Mouse (Mus musculus) stomach, embryonic 15.5 days (tissue): ENCODE results near the gene Psmb9. TPM values are rescaled to one million over a fixed set of nuclear protein-coding genes. Genes with fewer than 3 reads are reported as not detected.

Experiments
- ATAC-seq: fragments of 200-750 bp; cut with Nextera tagmentation; 2 replicates; pipeline ENCODE4 v1.8.0; 2017; ENCODE audit warnings: low read depth, moderate number of reproducible peaks, moderate TSS enrichment; ENCODE audit not compliant: insufficient read depth, low FRiP score
- H3K27ac ChIP-seq: fragments of 300-500 bp; sonication (generic); 2 replicates; pipeline ENCODE4 v1.5.1; 2015; ENCODE audit warnings: mild to moderate bottlenecking, inconsistent platforms
- H3K27me3 ChIP-seq: fragments of 300-500 bp; sonication (generic); replicated peaks from 2 replicates; pipeline ENCODE4 v1.6.1; 2015; ENCODE audit warnings: inconsistent platforms
- H3K36me3 ChIP-seq: fragments of 300-500 bp; sonication (generic); 2 replicates; pipeline ENCODE4 v1.6.1; 2015; ENCODE audit warnings: inconsistent platforms
- H3K4me1 ChIP-seq: fragments of 300-500 bp; sonication (generic); 2 replicates; pipeline ENCODE4 v1.6.1; 2015; ENCODE audit warnings: inconsistent platforms
- H3K4me2 ChIP-seq: fragments of 300-500 bp; sonication (generic); 2 replicates; pipeline ENCODE4 v1.6.1; 2015; ENCODE audit warnings: mild to moderate bottlenecking, inconsistent platforms
- H3K4me3 ChIP-seq: fragments of 300-500 bp; sonication (generic); replicated peaks from 2 replicates; pipeline ENCODE4 v1.5.1; 2015; ENCODE audit warnings: inconsistent platforms
- H3K9ac ChIP-seq: fragments of 300-500 bp; sonication (generic); 2 replicates; pipeline ENCODE4 v1.6.1; 2015; ENCODE audit warnings: inconsistent platforms
- H3K9me3 ChIP-seq: fragments of 300-500 bp; sonication (generic); 2 replicates; pipeline ENCODE4 v1.6.1; 2016; ENCODE audit warnings: inconsistent platforms
- WGBS: fragments of 180-500 bp; shearing (Covaris S2); methylation state at CpG from one replicate; pipeline ENCODE4 v1.1.7; 2015; 5-methylcytosine and 5-hydroxymethylcytosine counted together
- polyA plus RNA-seq: library from polyadenylated mRNA; unstranded; fragments of >200 nt; fragmentation: Nextera tagmentation; extraction: Ambion mirVana; gene quantifications from 2 replicates; pipeline ENCODE4 v1.2.1, GENCODE M21; 2015

The Psmb9 gene
- polyA plus RNA-seq, 1 experiment from 2014 or later, result 7.9 TPM

DNA sequence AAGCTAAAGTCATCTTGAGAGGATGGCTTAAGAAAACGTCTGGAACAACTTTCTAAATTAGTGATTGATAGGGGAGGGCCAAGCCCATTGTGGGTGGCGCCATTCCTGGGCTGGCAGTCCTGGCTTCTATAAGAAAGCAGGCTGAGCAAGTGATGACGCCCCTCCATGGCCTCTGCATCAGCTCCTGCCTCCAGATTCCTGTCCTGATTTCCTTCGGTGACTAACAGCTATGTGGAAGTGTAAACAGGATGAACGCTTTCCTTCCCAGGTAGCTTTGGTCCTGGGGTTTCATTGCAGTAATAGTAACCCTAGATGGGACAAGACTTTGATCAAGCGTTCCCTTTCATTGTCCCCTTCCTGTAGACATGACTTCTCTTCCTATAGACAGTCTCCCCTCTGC is 8.5 kb downstream of the Psmb9 start:
- no peak overlapping the region for H3K4me3 ChIP-seq
- no peaks in the 10 kb centered on the region for H3K9me3 ChIP-seq
- no peak overlapping the region for H3K9ac ChIP-seq
- WGBS, result 53% methylated on average over 6 of the region's 6 CpGs
- no peaks in the 10 kb centered on the region for H3K27me3 ChIP-seq
- no peaks in the 10 kb centered on the region for H3K36me3 ChIP-seq
- H3K4me2 ChIP-seq, result no peak overlapping the region
- H3K27ac ChIP-seq, result no peak overlapping the region
- no peak for ATAC-seq
- no peaks in the 10 kb centered on the region for H3K4me1 ChIP-seq

DNA sequence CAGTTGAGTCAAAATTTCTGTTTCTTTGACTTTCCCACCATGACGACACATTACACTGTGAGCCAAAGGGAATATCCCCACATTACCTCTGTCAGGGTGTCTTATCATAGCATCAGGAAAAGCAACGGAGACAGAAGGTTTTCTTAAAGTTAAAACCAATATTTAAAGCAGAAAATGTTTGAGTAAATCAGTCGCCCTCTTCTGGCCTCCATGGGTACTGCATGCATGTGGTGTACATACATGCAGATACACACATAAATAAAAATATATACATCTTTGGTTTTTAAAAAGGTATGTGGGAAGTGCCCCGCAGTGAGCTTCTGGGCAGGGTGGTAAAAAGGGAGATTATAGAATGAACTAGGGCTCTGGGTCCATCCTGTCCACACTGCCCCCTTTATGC is 10.4 kb downstream of the Psmb9 start:
- H3K27ac ChIP-seq, result no peak overlapping the region
- H3K4me1 ChIP-seq, result no peaks in the 10 kb centered on the region
- no peaks in the 10 kb centered on the region for H3K9me3 ChIP-seq
- no peak overlapping the region for H3K9ac ChIP-seq
- no peaks in the 10 kb centered on the region for H3K27me3 ChIP-seq
- no peaks in the 10 kb centered on the region for H3K36me3 ChIP-seq
- no peak overlapping the region for H3K4me3 ChIP-seq
- ATAC-seq, result no peak
- WGBS, result 69% methylated on average over 4 of the region's 4 CpGs
- no peak overlapping the region for H3K4me2 ChIP-seq

DNA sequence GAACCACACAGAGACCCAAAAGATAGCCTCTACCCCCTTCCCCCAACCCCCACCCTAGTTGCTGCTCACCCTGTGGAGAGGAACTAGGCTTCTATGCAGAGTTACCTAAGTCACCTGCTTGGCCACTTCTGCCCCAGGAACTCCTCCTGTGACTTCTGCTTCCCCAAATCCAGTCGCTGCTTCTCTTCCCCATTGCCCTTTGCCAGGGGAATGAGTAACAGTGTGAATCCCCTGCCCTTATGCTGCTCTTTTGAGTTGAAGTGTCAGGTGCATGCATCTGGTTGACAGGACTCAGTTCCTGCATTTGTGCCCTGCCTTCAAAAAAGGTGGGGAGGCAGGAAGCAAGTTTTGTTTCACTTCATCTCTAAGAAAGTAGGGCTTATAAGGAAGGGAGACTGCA is 13.5 kb downstream of the Psmb9 start:
- WGBS, result 32% methylated on average over 1 of the region's 1 CpGs
- Histone ChIP-seq H3K27me3 (no peaks in the 10 kb centered on the region), H3K36me3 (no peaks in the 10 kb centered on the region), H3K9ac (no peak overlapping the region), H3K27ac (no peak overlapping the region), H3K4me2 (no peak overlapping the region), H3K4me1 (no peaks in the 10 kb centered on the region), H3K4me3 (no peak overlapping the region), H3K9me3 (no peaks in the 10 kb centered on the region)
- ATAC-seq, result no peak

DNA sequence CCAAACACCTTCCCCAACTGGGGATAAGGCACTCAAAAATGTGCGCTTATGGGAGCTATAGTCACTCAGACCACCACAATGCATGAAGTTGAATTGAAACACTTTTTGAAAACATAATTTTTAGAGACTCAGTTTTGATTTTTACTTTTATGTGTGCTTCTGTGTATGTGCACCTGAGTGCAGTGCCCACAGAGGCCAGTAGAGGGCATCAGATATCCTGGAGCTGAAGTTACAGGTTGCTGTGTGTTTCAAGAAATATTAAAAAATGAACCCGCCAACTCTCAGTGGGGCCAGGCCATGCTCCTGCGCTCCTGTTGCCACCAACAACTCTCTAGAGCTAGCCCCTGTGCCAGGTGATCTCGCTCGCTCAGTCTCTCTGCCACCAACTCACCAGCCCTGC is 15.0 kb downstream of the Psmb9 start:
- 92% methylated on average over 5 of the region's 5 CpGs for WGBS
- no peak for ATAC-seq
- Histone ChIP-seq H3K4me3 (no peak overlapping the region), H3K9ac (no peak overlapping the region), H3K4me2 (no peak overlapping the region), H3K9me3 (no peaks in the 10 kb centered on the region), H3K4me1 (no peaks in the 10 kb centered on the region), H3K27ac (no peak overlapping the region), H3K27me3 (no peaks in the 10 kb centered on the region), H3K36me3 (no peaks in the 10 kb centered on the region)

DNA sequence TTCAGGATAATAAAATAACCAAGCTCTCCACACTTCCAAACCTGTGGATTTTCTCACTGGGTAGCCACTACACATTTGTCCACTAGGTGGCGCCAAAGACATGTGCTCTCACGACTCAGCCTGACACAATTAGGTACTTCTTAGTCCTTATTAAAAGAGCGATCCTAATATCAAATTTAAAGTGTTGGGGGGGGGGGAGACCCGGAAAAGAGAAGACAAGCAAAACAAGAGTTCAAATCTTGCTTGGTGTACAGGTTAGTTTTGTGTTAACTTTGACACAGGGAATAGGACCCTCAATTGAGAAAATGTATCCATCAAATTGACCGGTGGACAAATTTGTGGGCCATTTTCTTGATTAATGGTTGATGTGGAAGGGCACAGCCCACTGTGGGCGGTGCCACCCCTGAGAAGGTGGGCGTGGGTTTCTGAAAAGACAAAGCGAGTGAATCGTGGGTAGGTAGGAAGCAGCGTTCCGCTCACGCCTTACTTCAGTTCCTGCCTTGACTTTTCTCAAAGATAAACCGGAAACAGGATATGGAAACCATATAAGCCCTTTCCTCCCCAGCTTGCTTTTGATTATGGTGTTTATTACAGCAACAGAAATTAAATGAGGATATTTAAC is 16.6 kb downstream of the Psmb9 start:
- no peak overlapping the region for H3K9ac ChIP-seq
- H3K27me3 ChIP-seq, result no peaks in the 10 kb centered on the region
- no peak overlapping the region for H3K4me3 ChIP-seq
- H3K9me3 ChIP-seq, result no peaks in the 10 kb centered on the region
- no peak for ATAC-seq
- no peaks in the 10 kb centered on the region for H3K36me3 ChIP-seq
- 35% methylated on average over 13 of the region's 13 CpGs for WGBS
- H3K27ac ChIP-seq, result no peak overlapping the region
- no peak overlapping the region for H3K4me2 ChIP-seq
- no peaks in the 10 kb centered on the region for H3K4me1 ChIP-seq

DNA sequence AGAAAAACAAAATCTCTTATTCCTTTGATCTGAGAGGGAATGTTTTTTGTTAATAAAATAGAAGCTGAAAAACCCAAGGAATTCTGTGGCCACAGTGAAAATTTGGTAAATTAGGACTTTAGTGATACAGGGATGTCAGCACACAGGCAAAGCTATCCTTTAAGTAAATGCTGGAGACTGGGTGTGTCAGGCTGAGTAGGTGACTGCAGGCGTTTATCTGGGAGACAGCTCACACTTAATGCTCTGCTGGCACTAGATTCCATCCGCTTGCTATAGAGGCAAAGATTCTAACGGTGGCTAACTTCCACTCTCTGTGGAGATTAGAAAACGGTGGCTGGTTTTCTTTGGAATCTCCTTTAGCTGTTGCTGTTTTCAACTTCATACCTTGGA is 17.1 kb downstream of the Psmb9 start:
- Histone ChIP-seq H3K4me3 (no peak overlapping the region), H3K27ac (no peak overlapping the region), H3K36me3 (no peaks in the 10 kb centered on the region), H3K4me1 (no peaks in the 10 kb centered on the region), H3K9me3 (no peaks in the 10 kb centered on the region), H3K4me2 (no peak overlapping the region), H3K9ac (no peak overlapping the region), H3K27me3 (no peaks in the 10 kb centered on the region)
- WGBS, result 21% methylated on average over 4 of the region's 4 CpGs
- ATAC-seq, result no peak

DNA sequence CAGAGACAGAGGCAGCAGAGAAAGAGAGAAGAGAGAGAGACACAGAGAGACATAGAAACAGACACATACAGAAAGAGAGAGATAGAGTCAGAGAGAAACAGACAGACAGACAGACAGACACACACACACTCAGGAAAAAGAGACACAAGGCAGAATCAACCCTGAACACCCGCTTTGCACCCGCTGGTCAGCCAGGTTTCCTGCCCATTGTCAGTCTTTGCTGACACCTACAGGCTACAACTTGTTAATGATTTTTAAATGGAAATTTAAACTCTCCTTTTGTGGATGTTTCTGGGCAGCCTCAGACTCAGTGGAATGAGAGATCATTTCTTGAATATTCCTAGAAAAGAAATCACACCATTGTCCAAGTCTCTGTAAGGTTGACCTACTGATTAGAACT is 18.3 kb downstream of the Psmb9 start:
- no peaks in the 10 kb centered on the region for H3K36me3 ChIP-seq
- H3K4me3 ChIP-seq, result no peak overlapping the region
- H3K27ac ChIP-seq, result no peak overlapping the region
- no peaks in the 10 kb centered on the region for H3K9me3 ChIP-seq
- no peak overlapping the region for H3K4me2 ChIP-seq
- H3K9ac ChIP-seq, result no peak overlapping the region
- ATAC-seq, result no peak
- H3K27me3 ChIP-seq, result no peaks in the 10 kb centered on the region
- no peaks in the 10 kb centered on the region for H3K4me1 ChIP-seq
- 0% methylated on average over 2 of the region's 2 CpGs for WGBS

DNA sequence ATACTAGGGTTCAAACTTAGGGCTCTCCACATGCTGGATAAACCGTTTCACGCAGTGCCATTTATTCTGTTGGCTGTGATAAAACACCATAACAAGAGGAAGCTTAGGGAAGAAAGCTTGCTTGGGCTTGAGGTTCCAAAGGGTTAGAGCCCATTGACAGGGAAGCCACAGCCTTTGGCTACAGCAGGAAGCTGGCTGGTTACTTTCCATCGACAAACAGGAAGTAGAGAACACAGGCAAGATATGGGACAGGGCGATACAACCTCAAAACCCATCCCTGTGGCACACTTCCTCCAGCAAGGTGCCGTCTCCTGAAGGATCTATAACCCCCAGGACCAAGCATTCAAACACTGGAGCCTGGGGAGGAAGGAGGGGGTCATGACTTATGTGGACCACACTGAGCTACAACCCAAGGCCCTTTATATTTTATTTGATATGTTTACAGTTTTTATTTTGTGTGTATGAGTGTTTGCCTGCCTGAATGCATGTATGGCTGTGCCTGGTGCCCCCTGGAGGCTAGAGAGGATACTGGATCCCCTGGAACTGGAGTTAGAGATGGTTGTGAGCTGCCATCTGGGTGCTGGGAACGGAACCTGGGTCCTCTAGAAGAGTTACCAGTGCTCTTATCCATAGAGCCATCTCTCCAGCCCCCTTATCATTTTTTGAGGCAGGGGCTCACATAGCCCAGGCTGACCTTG is 22.4 kb downstream of the Psmb9 start:
- no peaks in the 10 kb centered on the region for H3K4me1 ChIP-seq
- WGBS, result 77% methylated on average over 6 of the region's 6 CpGs
- ATAC-seq, result no peak
- H3K4me3 ChIP-seq, result no peak overlapping the region
- no peak overlapping the region for H3K9ac ChIP-seq
- H3K4me2 ChIP-seq, result no peak overlapping the region
- no peak overlapping the region for H3K27ac ChIP-seq
- H3K9me3 ChIP-seq, result no peaks in the 10 kb centered on the region
- H3K36me3 ChIP-seq, result no peaks in the 10 kb centered on the region
- no peaks in the 10 kb centered on the region for H3K27me3 ChIP-seq

DNA sequence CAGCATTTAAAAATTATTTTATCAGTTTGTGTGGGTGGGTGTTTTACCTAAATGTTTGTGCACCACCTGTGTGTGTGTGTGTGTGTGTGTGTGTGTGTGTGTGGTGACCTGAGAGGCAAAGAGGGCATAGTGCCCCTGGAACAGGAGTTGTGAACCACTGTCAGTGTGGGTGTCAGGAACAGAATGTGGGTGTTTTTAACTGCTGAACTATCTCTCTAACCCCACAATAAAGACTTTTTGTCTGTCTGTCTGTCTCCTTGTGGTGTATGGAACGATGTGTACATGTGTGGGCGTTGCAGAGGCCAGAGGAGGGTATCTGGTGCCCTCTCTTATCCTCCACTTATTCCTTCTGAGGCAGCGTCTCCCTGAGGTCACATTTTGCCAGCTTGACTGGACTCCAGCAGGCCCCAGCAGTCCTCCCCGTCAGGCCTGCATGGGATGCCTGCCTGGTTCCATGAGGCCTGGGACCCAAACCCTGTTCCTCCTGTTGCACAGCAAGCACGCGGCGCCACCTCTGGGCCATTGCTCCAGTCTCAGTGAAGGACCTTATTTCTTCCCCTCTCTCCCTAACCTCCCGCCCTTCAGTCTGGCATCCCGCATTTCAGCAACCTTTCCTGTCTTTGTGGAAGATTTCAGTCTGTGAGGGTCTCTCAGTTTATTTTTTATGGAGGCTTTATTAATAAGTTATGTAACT is 23.2 kb downstream of the Psmb9 start:
- no peaks in the 10 kb centered on the region for H3K27me3 ChIP-seq
- no peaks in the 10 kb centered on the region for H3K9me3 ChIP-seq
- ATAC-seq, result no peak
- no peak overlapping the region for H3K27ac ChIP-seq
- H3K4me3 ChIP-seq, result no peak overlapping the region
- WGBS, result 44% methylated on average over 9 of the region's 9 CpGs
- no peaks in the 10 kb centered on the region for H3K4me1 ChIP-seq
- H3K36me3 ChIP-seq, result no peaks in the 10 kb centered on the region
- H3K9ac ChIP-seq, result no peak overlapping the region
- H3K4me2 ChIP-seq, result no peak overlapping the region

DNA sequence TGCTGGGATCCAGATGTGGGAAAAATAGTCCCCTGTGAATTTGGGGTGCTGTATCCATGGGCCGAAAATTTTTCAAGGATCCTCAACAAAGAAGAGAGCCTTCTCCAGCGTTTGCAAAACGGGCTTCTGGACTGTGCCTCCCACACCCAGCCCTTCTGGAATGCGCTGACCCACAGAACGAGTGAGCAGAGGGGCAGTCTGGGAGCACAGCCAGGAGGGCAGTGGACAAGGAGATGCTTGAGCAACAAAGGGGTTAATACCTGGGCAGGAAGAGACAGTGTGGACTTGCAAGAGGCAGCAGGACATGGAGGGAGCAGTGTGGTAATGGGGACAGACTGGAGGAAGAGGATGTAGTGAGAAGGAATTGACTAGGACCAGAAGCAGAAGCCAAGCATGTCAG is 32.0 kb downstream of the Psmb9 start:
- Histone ChIP-seq H3K36me3 (no peaks in the 10 kb centered on the region), H3K9ac (no peak overlapping the region), H3K4me3 (no peak overlapping the region), H3K27me3 (no peaks in the 10 kb centered on the region), H3K27ac (no peak overlapping the region), H3K9me3 (no peaks in the 10 kb centered on the region), H3K4me2 (no peak overlapping the region), H3K4me1 (no peaks in the 10 kb centered on the region)
- WGBS, result 45% methylated on average over 5 of the region's 5 CpGs
- ATAC-seq, result no peak

DNA sequence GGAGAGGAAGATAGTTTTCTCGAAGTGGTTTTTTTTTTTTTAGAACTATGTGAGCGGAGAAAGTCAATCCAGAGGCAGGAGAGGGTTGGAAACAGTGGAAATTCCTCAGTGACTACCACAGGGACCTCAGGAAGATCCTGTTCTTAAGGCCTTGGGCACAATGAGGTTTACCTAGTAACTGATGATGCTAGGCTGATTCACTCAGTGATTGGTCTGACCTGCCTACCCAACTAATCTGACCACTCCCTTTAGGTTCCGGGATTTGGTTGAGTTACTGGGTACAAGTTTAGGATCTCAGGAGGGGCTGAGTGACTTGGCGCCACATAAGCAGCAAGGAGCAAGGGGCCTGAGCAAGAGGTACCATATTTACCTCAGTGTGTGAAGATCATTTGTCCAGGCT is 34.6 kb downstream of the Psmb9 start, which contains the start of gene H2-DMb1:
TSS of gene H2-DMb1 (plus strand) at position 150 of the 400 bp plus-strand sequence.
- no peaks in the 10 kb centered on the region for H3K9me3 ChIP-seq
- 49% methylated on average over 4 of the region's 4 CpGs for WGBS
- H3K36me3 ChIP-seq, result no peaks in the 10 kb centered on the region
- no peak within 1 kb of the TSS for H3K9ac ChIP-seq
- H3K4me2 ChIP-seq, result no peak within 1 kb of the TSS
- no peaks in the 10 kb centered on the region for H3K4me1 ChIP-seq
- ATAC-seq, result no peak
- no peaks in the 10 kb centered on the region for H3K27me3 ChIP-seq
- no peak within 1 kb of the TSS for H3K4me3 ChIP-seq
- H3K27ac ChIP-seq, result no peak within 1 kb of the TSS

DNA sequence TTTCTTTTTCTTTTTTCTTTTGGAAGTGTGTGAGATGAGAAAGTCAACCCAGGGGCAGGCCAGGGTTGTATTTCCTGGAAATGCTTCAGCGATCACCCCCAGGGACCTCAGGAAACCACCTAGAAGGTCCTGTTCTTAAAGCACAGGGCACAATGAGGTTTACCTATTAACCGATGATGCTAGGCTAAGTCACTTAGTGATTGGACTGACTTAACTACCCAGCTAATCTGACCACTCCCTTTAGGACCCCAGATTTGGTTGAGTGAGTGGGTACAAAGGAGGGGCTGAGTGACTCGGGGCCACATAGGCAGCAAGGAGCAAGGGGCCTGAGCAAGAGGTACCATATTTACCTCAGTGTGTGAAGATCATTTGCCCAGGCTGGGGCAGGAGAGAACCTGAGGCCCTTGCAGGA is 42.6 kb downstream of the Psmb9 start:
- no peak for ATAC-seq
- no peaks in the 10 kb centered on the region for H3K4me1 ChIP-seq
- H3K9me3 ChIP-seq, result no peaks in the 10 kb centered on the region
- no peak overlapping the region for H3K9ac ChIP-seq
- no peaks in the 10 kb centered on the region for H3K36me3 ChIP-seq
- WGBS, result 76% methylated on average over 3 of the region's 3 CpGs
- H3K4me3 ChIP-seq, result no peak overlapping the region
- H3K27me3 ChIP-seq, result peaks cover 12% of the 10 kb centered on the region
- no peak overlapping the region for H3K27ac ChIP-seq
- no peak overlapping the region for H3K4me2 ChIP-seq
